ENCODE assay signal across 11 mouse cellular contexts in genomic region chr1:165280741-165281140, GRCm38 (mm10). TPM values are rescaled to one million over a fixed set of nuclear protein-coding genes. Genes with fewer than 3 reads are reported as not detected.
DNase-seq lines count a peak whose midpoint lies in the region; ATAC-seq and TF ChIP-seq lines count a peak whose summit lies in the region.
"Had no signal": no experiment of that assay in that cellular context is flagged by ENCODE, and none has a peak within 500 bp of the region (broad histone marks: within the 10 kb centered on the region; RNA-seq: fewer than 3 reads in every experiment).

No protein-coding gene starts in this region.

- WGBS in neural tube, embryonic 11.5 days, result 25% methylated on average over 10 of the region's 10 CpGs
- WGBS in limb, embryonic 14.5 days, result 23% methylated on average over 10 of the region's 10 CpGs

- intact Hi-C loops in gastrocnemius, adult 2 months (cut with DNase I), result no loop called here
- intact Hi-C loops in gastrocnemius, postnatal 36 days (cut with DNase I), result no loop called here

- H3K4me2 ChIP-seq in neural tube, embryonic 11.5 days (ENCODE audit: low read depth), result peak overlapping the region; percentile 84
- peak overlapping the region; percentile 89 for H3K4me2 ChIP-seq in limb, embryonic 14.5 days (replicated peaks; ENCODE audit: low read depth, low read length, severe bottlenecking)

- DNase-seq in gastrocnemius, adult 2 months, result no peak
- DNase-seq in gastrocnemius, postnatal 36 days, result no peak
- DNase-seq in neural tube, embryonic 11.5 days (ENCODE audit: low spot score), result no peak
- no peak for DNase-seq in neural tube, embryonic 10.5 days (ENCODE audit: extremely low spot score, low spot score)
- DNase-seq in limb, embryonic 14.5 days (ENCODE audit: low spot score), result no peak
- DNase-seq in T-cell, adult 2 months (ENCODE audit: low spot score), result no peak
- no peak for DNase-seq in spleen, postnatal 10 days (ENCODE audit: low spot score in 2 of 2)
- no peak for DNase-seq in cerebellum, adult 8-10 months
- DNase-seq: cerebellum, adult 18-20 months; layer of hippocampus, adult 9-11 months had no signal

- ATAC-seq in neural tube, embryonic 11.5 days (ENCODE audit: insufficient read depth, low FRiP score, low TSS enrichment), result no peak
- no peak for ATAC-seq in limb, embryonic 14.5 days (ENCODE audit: low FRiP score, low read depth)

- H3K4me1 ChIP-seq in neural tube, embryonic 11.5 days (ENCODE audit: control insufficient read depth, insufficient read depth, low read length), result peaks cover 12% of the 10 kb centered on the region
- H3K4me1 ChIP-seq in limb, embryonic 14.5 days (ENCODE audit: control insufficient read depth, insufficient read depth, low read length), result peaks cover 19% of the 10 kb centered on the region

- H3K9me3 ChIP-seq in neural tube, embryonic 11.5 days (ENCODE audit: control insufficient read depth, low read length), result no peaks in the 10 kb centered on the region
- no peaks in the 10 kb centered on the region for H3K9me3 ChIP-seq in limb, embryonic 14.5 days (ENCODE audit: control insufficient read depth, low read length)
- H3K9me3 ChIP-seq: megakaryocyte, embryonic 14.5 days had no signal

- no peaks in the 10 kb centered on the region for H3K36me3 ChIP-seq in neural tube, embryonic 11.5 days (ENCODE audit: control insufficient read depth, insufficient read depth, low read length)
- H3K36me3 ChIP-seq in limb, embryonic 14.5 days (ENCODE audit: control insufficient read depth, insufficient read depth, low read length), result no peaks in the 10 kb centered on the region

- H3K4me3 ChIP-seq in gastrocnemius, adult 2 months, result peak overlapping the region; percentile 89
- peak overlapping the region; percentile 80 for H3K4me3 ChIP-seq in neural tube, embryonic 11.5 days (ENCODE audit: low read depth, low read length)
- H3K4me3 ChIP-seq in limb, embryonic 14.5 days (replicated peaks; ENCODE audit: low read length), result peak overlapping the region; percentile 74

- no peak for TF ChIP-seq POLR2A in limb, embryonic 14.5 days (IDR thresholded peaks at IDR 0.05; ENCODE audit: borderline replicate concordance, extremely low read depth, insufficient read depth, insufficient read length)

- H3K27me3 ChIP-seq in neural tube, embryonic 11.5 days (ENCODE audit: control insufficient read depth, insufficient read depth, low read length), result no peaks in the 10 kb centered on the region
- no peaks in the 10 kb centered on the region for H3K27me3 ChIP-seq in limb, embryonic 14.5 days (ENCODE audit: control insufficient read depth, insufficient read depth, low read length)

- H3K27ac ChIP-seq in gastrocnemius, adult 2 months, result peak overlapping the region; percentile 77; the same call in 1 of the 2 replicates
- H3K27ac ChIP-seq in neural tube, embryonic 11.5 days (ENCODE audit: low read depth, low read length), result peak overlapping the region; percentile 88; the same call in 1 of the 2 replicates
- peak overlapping the region; percentile 91; the same call in 1 of the 2 replicates for H3K27ac ChIP-seq in limb, embryonic 14.5 days (replicated peaks; ENCODE audit: low read depth, low read length)

- no peak for TF ChIP-seq CTCF in gastrocnemius, adult 2 months (IDR thresholded peaks at IDR 0.05)

- H3K9ac ChIP-seq in neural tube, embryonic 11.5 days (ENCODE audit: low read length), result peak overlapping the region; percentile 90
- H3K9ac ChIP-seq in limb, embryonic 14.5 days (ENCODE audit: low read depth, low read length, severe bottlenecking), result peak overlapping the region; percentile 86

RNA-seq across cellular contexts. Expression of gene Gpr161, which starts 14.8 kb away (rescaled TPM):
- total RNA-seq in gastrocnemius, adult 2 months (2021), result 1 to 10 TPM; 1.0 to 1.3 TPM
- 1 to 10 TPM in 1 of 2 experiments, under 1 TPM in 1; 0.69 to 1.4 TPM for total RNA-seq in gastrocnemius, postnatal 36 days (2021)
- 2.0 and 2.5 TPM in 2 replicates for polyA plus RNA-seq in neural tube, embryonic 11.5 days (2014; fragmentation: Nextera tagmentation; extraction: Ambion mirVana)
- 9.4 and 14.6 TPM in 2 replicates for polyA plus RNA-seq in limb, embryonic 14.5 days (2012; rRNA removed)
- 1.8 and 2.0 TPM in 2 replicates for polyA plus RNA-seq in limb, embryonic 14.5 days (2014; fragmentation: Nextera tagmentation; extraction: Ambion mirVana)

RNA-seq across cellular contexts. Expression of gene Tiprl, which starts 43.9 kb away (rescaled TPM):
- 10 to 100 TPM; 19.7 to 20.9 TPM for total RNA-seq in gastrocnemius, adult 2 months (2021)
- 10 to 100 TPM; 13.9 to 19.4 TPM for total RNA-seq in gastrocnemius, postnatal 36 days (2021)
- 96.8 and 110 TPM in 2 replicates for polyA plus RNA-seq in neural tube, embryonic 11.5 days (2014; fragmentation: Nextera tagmentation; extraction: Ambion mirVana)
- polyA plus RNA-seq in limb, embryonic 14.5 days (2012; rRNA removed), result 34.5 and 52.4 TPM in 2 replicates
- 84.9 and 99.1 TPM in 2 replicates for polyA plus RNA-seq in limb, embryonic 14.5 days (2014; fragmentation: Nextera tagmentation; extraction: Ambion mirVana)
